Mouse (Mus musculus): ENCODE data around the gene Krtap7-1. TPM values are rescaled to one million over a fixed set of nuclear protein-coding genes. Genes with fewer than 3 reads are reported as not detected.
A peak's percentile ranks its signal among the peaks of the same experiment; 100 is the strongest.

The Krtap7-1 gene
- polyA plus RNA-seq, 1 experiment from 2014 or later = not detected

DNA sequence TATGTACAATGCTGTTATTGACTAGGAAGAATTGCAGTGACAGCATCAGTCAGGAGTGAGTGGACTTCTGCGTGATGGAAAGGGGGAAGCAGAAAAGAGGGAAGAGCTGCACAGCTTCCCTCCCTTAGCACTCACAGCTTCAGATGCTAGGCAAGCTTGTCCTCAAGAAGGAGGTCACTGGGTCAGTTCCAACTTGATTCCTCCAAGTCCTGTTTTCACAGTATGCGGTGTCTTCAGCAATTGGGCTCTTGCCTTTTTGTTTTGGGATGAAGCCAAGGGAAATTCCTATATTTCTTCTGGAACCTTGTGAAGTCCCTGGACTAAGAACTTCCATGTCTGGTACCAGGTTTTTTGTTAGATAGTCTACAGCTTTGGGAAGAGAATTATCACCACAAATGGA is 4.6 kb downstream of the Krtap7-1 start:
- 93% methylated on average over 2 of the region's 2 CpGs for WGBS
- H3K4me3 ChIP-seq = no peak overlapping the region
- no peak for ATAC-seq (ENCODE audit: insufficient number of reproducible peaks, insufficient read depth, low FRiP score, low TSS enrichment, low read depth)

DNA sequence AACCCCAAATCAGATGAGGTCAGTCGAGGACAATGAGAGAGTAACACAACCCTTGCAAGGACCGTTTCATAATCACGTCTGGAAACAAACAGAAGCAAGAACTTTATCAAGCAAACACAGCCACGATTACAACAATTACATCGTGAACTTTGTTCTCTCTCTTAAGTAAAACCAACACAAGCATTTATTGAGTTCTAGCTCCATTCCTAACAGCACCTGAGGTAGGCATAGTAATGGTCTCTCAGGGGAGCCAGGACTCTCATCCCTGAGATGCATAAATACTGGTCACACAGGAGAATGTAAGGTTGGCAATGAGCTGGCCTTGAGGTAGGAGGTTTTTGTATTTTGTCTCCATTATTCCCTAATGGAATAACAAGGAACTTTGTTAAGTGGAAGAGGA is 6.3 kb downstream of the Krtap7-1 start:
- no peak for ATAC-seq (ENCODE audit: insufficient number of reproducible peaks, insufficient read depth, low FRiP score, low TSS enrichment, low read depth)
- no peak overlapping the region for H3K9ac ChIP-seq
- no peak overlapping the region for H3K27ac ChIP-seq
- H3K36me3 ChIP-seq = no peaks in the 10 kb centered on the region
- H3K27me3 ChIP-seq = no peaks in the 10 kb centered on the region
- no peak overlapping the region for H3K4me2 ChIP-seq
- no peaks in the 10 kb centered on the region for H3K4me1 ChIP-seq
- no peak overlapping the region for H3K4me3 ChIP-seq
- no peaks in the 10 kb centered on the region for H3K9me3 ChIP-seq
- 89% methylated on average over 5 of the region's 5 CpGs for WGBS

More for the DNA sequence above, 4.6 kb downstream of the Krtap7-1 start:
- no peak overlapping the region for H3K4me2 ChIP-seq
- H3K9ac ChIP-seq = no peak overlapping the region
- H3K36me3 ChIP-seq = no peaks in the 10 kb centered on the region
- no peaks in the 10 kb centered on the region for H3K27me3 ChIP-seq
- no peaks in the 10 kb centered on the region for H3K9me3 ChIP-seq
- no peaks in the 10 kb centered on the region for H3K4me1 ChIP-seq
- no peak overlapping the region for H3K27ac ChIP-seq

DNA sequence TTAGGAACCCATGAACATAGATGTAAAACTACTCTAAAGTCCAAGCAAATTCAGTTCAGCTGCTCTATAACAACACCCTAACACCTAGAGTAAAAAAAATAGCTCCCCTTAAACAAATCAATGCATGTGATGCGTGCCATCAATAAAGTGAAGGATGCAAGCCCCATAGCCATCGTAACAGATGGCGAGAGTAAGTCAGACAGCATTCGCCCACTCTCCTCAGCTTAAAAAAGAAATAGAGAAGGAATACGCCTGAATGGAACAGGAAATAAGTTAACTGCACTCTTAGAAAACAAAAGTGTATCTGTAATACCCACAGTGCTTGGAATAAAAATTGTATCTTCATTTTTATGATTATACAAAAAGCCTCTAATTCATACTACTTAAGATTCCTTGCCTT is 11.1 kb downstream of the Krtap7-1 start:
- ATAC-seq (ENCODE audit: insufficient number of reproducible peaks, insufficient read depth, low FRiP score, low TSS enrichment, low read depth) = no peak
- Histone ChIP-seq H3K27me3 (no peaks in the 10 kb centered on the region), H3K4me2 (no peak overlapping the region), H3K27ac (no peak overlapping the region), H3K4me1 (no peaks in the 10 kb centered on the region), H3K9ac (no peak overlapping the region), H3K4me3 (no peak overlapping the region), H3K36me3 (no peaks in the 10 kb centered on the region), H3K9me3 (no peaks in the 10 kb centered on the region)
- WGBS = 80% methylated on average over 5 of the region's 5 CpGs

DNA sequence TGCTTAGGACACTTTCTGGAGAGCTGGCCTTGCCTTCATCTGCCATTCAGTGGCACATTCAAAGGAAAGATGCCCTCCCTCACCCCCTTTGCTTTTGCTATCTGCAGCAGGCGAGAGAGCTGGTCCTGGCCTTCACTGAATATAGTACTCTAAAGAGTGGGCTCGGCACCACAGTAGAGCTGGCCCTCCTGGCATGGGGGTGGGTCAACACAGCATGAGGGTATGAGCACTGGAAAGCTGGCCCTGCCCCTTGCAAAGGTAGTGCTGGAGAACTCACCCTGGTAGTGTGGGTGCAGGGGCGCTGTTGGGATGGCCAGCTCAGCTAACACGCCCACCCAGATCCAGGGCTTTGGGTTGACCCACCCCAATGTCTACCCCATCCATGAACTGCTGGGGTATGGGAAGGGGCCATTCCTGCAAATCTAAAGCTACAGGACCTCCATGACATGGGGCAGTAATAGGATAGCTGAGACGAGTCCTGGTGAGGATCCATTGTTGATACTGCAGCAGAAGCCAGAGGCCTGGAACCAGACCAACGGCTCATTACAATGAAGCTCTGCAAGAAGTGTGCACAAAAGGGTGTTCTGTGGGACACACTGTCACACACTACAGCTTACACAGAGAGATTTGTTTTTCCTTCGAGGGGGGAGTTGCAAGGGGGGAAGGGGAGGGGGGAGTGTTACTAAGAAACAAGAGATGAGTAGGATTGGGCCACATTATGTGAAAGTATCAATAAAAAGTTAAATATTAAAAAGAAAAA is 12.5 kb downstream of the Krtap7-1 start:
- no peaks in the 10 kb centered on the region for H3K27me3 ChIP-seq
- ATAC-seq (ENCODE audit: insufficient number of reproducible peaks, insufficient read depth, low FRiP score, low TSS enrichment, low read depth) = no peak
- no peaks in the 10 kb centered on the region for H3K36me3 ChIP-seq
- H3K4me1 ChIP-seq = no peaks in the 10 kb centered on the region
- no peak overlapping the region for H3K9ac ChIP-seq
- no peak overlapping the region for H3K27ac ChIP-seq
- H3K9me3 ChIP-seq = no peaks in the 10 kb centered on the region
- 84% methylated on average over 7 of the region's 7 CpGs for WGBS
- H3K4me2 ChIP-seq = no peak overlapping the region
- no peak overlapping the region for H3K4me3 ChIP-seq

DNA sequence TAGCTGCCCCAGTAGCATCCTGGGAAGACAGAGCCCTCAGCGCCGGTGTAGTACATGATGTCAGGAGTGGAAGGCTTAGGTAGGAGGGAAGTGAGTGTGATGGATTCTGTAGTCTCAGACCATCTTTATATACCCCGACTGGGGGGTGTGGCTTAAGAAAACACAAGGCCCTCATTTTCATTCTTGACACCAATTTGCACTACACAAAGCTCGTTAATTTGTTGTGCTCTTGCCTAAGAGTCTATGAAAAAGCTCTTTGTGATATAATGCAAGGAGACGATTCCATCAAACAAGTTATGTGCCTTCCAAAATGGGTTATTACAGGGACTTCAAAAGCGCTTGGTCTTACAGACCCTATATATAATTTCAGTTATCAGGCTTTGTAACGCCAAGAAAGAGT is 20.3 kb downstream of the Krtap7-1 start, which contains the start of gene Krtap8-1:
TSS of gene Krtap8-1 (minus strand) at position 101 of the 400 bp plus-strand sequence.
- Histone ChIP-seq H3K9ac (no peak within 1 kb of the TSS), H3K27ac (no peak within 1 kb of the TSS), H3K27me3 (no peaks in the 10 kb centered on the region), H3K36me3 (no peaks in the 10 kb centered on the region), H3K4me1 (no peaks in the 10 kb centered on the region), H3K4me2 (no peak within 1 kb of the TSS), H3K4me3 (no peak within 1 kb of the TSS), H3K9me3 (no peaks in the 10 kb centered on the region)
- no peak for ATAC-seq (ENCODE audit: insufficient number of reproducible peaks, insufficient read depth, low FRiP score, low TSS enrichment, low read depth)
- WGBS = 84% methylated on average over 7 of the region's 7 CpGs

DNA sequence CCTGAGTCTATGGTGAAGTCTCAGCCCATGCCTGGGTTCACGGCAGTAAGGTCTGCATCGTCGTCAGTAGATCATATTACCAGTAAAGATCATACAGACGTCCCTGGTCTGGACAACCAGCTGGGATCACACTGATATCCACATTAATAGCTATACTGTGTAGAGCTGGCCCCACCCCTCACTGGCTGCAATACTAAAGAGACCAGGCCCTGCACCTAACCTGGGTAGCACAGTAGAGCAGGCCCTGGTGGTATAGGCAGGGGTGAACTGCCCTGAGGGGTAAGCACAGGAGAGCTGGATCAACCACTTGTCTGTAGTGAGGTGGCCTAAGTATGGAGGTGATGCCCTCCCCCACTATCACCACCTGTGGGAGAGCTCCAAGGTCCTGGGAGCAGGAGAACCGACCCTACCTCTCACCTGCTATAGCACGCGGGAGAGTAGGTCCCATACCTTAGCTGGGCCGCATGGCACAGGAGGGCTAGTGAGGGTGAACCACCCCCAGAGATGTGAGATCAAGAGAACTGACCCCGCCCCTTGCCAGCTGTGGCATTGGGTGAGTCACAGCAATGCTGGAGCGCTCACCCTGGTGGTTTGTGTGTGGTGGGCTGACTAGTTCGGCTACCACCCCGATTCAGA is 30.3 kb downstream of the Krtap7-1 start:
- H3K9me3 ChIP-seq = no peaks in the 10 kb centered on the region
- 77% methylated on average over 12 of the region's 12 CpGs for WGBS
- ATAC-seq (ENCODE audit: insufficient number of reproducible peaks, insufficient read depth, low FRiP score, low TSS enrichment, low read depth) = peak; percentile 56; the same call in 1 of the 2 replicates
- no peaks in the 10 kb centered on the region for H3K27me3 ChIP-seq
- H3K27ac ChIP-seq = no peak overlapping the region
- H3K4me1 ChIP-seq = no peaks in the 10 kb centered on the region
- H3K4me3 ChIP-seq = no peak overlapping the region
- no peaks in the 10 kb centered on the region for H3K36me3 ChIP-seq
- no peak overlapping the region for H3K9ac ChIP-seq
- H3K4me2 ChIP-seq = no peak overlapping the region

DNA sequence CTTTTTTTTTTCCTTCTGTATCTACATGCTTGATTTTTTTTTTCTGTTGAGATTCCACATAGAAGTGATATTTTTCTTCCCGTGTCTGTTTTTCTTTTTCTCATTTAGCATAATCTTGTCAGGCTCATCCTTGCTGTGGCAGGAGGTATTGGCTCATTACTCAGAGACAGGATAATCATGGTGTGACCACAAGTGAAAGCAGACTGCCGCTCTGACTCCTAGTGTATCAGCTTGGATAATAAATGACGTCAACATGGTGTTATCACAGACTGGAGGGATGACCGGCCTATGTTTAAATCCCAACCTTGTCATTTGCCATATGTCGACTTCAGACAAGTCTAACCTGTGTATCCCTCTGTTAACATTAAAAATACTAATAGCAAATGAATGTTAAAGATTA is 46.9 kb downstream of the Krtap7-1 start:
- no peak for ATAC-seq (ENCODE audit: insufficient number of reproducible peaks, insufficient read depth, low FRiP score, low TSS enrichment, low read depth)
- Histone ChIP-seq H3K9me3 (no peaks in the 10 kb centered on the region), H3K4me1 (no peaks in the 10 kb centered on the region), H3K36me3 (no peaks in the 10 kb centered on the region), H3K27me3 (no peaks in the 10 kb centered on the region), H3K9ac (no peak overlapping the region), H3K4me3 (no peak overlapping the region), H3K27ac (no peak overlapping the region), H3K4me2 (no peak overlapping the region)
- 76% methylated on average over 5 of the region's 5 CpGs for whole genome bisulfite sequencing

Other genes with a start within 250 kb of the Krtap7-1 start
- not detected in 2 replicates for gene Krtap21-1, start 104.5 kb downstream of the Krtap7-1 start, polyA plus RNA-seq (2015; fragmentation: Nextera tagmentation; extraction: Ambion mirVana)
- gene Krtap6-2, start 88.2 kb downstream of the Krtap7-1 start, polyA plus RNA-seq (2015; fragmentation: Nextera tagmentation; extraction: Ambion mirVana) = not detected in 2 replicates
- not detected in 2 replicates for gene Krtap8-1, start 20.4 kb downstream of the Krtap7-1 start, polyA plus RNA-seq (2015; fragmentation: Nextera tagmentation; extraction: Ambion mirVana)
- gene Krtap11-1, start 62.9 kb upstream of the Krtap7-1 start, polyA plus RNA-seq (2015; fragmentation: Nextera tagmentation; extraction: Ambion mirVana) = not detected in 2 replicates